Mouse (Mus musculus): Measurements from ENCODE around the gene Ubl4b.

DNA sequence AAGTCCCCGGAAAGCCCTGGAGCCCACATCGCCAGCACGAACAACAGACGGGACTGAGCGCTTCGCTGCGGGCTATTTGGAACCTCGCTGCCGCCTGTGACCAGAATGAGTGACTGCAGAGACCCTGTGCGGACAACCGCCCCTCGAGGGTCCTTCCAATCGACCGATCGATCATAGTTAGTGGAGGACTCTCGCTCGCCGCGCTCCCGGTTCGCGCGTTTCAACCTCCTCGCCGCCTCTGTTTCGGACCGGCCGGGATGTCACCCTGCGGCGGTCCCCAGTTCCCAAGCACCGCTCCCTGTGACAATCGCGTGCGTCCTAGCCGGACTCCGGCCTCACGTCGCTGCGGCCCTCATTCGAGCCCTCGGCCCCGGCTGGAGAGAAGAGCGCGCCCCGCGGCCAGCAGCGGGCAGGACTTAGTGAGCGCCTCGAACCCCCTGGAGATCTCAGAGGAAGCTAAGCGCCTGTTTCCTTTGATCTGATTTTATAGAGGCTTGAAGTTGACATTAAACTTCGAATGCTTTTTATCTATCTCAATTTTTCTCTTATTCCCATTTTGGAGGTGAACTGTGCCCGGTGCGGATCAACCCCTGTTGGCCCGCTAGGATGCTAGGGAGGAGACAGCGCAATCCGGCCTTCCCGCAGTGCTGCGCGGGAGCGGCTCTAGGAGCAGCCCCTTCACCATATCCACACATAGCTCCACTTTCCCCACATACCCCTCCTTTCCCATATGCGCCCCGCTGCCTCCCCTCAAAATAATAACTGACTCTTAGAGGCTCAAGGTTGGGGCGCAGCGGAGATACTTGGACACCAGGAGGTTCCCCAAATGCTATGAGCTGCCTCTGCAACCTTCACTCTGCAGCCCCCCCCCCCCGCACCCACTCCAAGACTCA, 28.2 kb upstream of the Ubl4b start:
- TF ChIP-seq POLR2A (IDR thresholded peaks at IDR 0.05; ENCODE audit: insufficient read length, low read depth) = no peak
- no peak for TF ChIP-seq MYOG (IDR thresholded peaks at IDR 0.05; ENCODE audit: control insufficient read depth in 1 of 3, insufficient read depth in 1 of 3, insufficient read length in 2 of 3, low read depth in 2 of 3)
- TF ChIP-seq TCF12 (IDR thresholded peaks at IDR 0.05; ENCODE audit: insufficient read depth, poor library complexity, severe bottlenecking) = no peak
- no peak for TF ChIP-seq E2F4 (IDR thresholded peaks at IDR 0.05; ENCODE audit: insufficient read depth)
- TF ChIP-seq USF1 (IDR thresholded peaks at IDR 0.05; ENCODE audit: low read depth) = no peak
- no peak for TF ChIP-seq CEBPB (IDR thresholded peaks at IDR 0.05; ENCODE audit: insufficient read depth, poor library complexity, severe bottlenecking)
- TF ChIP-seq POLR2AphosphoS2 (IDR thresholded peaks at IDR 0.05; ENCODE audit: insufficient read length, low read depth) = no peak

Data from myocyte (in vitro differentiated cells).